Mouse (Mus musculus) limb, embryonic 10.5 days (tissue): ENCODE results near the gene Cse1l. TPM values are rescaled to one million over a fixed set of nuclear protein-coding genes. Genes with fewer than 3 reads are reported as not detected.

Experiments used
- polyA plus RNA-seq: library from polyadenylated mRNA; unstranded; fragments of >200 nt; fragmentation: Nextera tagmentation; extraction: Ambion mirVana; gene quantifications from 2 replicates; pipeline ENCODE4 v1.2.1, GENCODE M21; 2016

Cse1l gene
- polyA plus RNA-seq, 1 experiment from 2014 or later, result 211 TPM

Other genes with a start within 250 kb of the Cse1l start
- 24.6 and 26.2 TPM in 2 replicates for gene Prex1, start 192.2 kb upstream of the Cse1l start, polyA plus RNA-seq
- 14.5 and 15.5 TPM in 2 replicates for gene Trp53rkb, start 113.5 kb upstream of the Cse1l start, polyA plus RNA-seq
- 4.4 and 5.2 TPM in 2 replicates for gene Arfgef2, start 100.5 kb upstream of the Cse1l start, polyA plus RNA-seq
- gene Stau1, start 90.3 kb downstream of the Cse1l start, polyA plus RNA-seq, result 87.9 and 98.3 TPM in 2 replicates
- 68.6 and 77.0 TPM in 2 replicates for gene Ddx27, start 109.2 kb downstream of the Cse1l start, polyA plus RNA-seq
- 5.0 and 5.1 TPM in 2 replicates for gene Znfx1, start 157.0 kb downstream of the Cse1l start, polyA plus RNA-seq